Mouse (Mus musculus): ENCODE measurements around the gene Foxn4. TPM values are rescaled to one million over a fixed set of nuclear protein-coding genes. Genes with fewer than 3 reads are reported as not detected.
A peak's percentile ranks its signal among the peaks of the same experiment; 100 is the strongest.

Foxn4 gene
- 0.36 and 1.5 TPM in 2 replicates for polyA plus RNA-seq (2014; fragmentation: Nextera tagmentation; extraction: Ambion mirVana)

DNA sequence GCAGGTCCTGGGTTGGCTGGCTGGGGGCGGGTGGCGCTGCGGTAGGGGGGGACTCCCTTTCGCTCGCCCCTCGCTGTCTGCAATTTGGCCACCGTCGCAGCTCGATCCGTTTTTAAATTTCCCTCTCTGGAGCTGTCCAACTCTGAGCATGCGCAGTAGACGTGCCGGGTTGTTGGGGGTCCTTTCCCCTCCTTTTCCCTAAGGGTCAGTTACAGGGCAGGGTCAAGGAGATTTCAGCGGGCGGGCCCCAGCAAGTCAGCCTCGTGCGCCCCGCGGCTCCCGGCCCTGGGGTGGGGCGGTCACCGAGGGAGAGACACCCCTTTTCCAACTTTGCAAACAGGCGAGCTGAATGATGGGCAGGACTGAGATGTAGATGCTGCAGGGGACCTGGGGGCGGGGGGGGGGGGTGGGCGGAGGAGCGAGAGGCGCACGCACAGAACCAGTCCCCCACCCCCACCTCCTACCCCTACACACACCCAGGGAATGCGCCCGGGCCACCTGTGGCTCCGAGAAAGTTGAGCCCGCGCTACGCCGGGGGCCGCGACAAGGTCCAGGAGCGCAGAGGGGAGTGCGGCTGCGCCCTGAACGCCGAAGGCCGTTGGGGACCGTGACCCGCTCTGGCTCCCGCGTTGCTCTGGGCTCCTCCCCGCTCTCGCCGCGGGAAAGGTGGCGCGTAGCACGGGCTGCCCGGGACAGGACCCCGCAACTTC lies at the start of gene Foxn4:
Gene Foxn4, minus strand, starts transcription at position 115 of the 710 bp plus-strand sequence.
- Histone ChIP-seq H3K4me3 (replicated peaks; ENCODE audit: low read depth, low read length) (peak within 1 kb of the TSS; percentile 36), H3K9me3 (ENCODE audit: control insufficient read depth, low read length) (no peaks in the 10 kb centered on the region), H3K4me1 (ENCODE audit: control insufficient read depth, insufficient read depth, low read length) (peaks cover 32% of the 10 kb centered on the region), H3K36me3 (ENCODE audit: control insufficient read depth, insufficient read depth, low read length) (no peaks in the 10 kb centered on the region), H3K27ac (replicated peaks; ENCODE audit: low read depth, low read length) (no peak within 1 kb of the TSS), H3K9ac (replicated peaks; ENCODE audit: low read length) (0 out of 2 replicates have a peak within 1 kb of the TSS, but pooled peaks have one; percentile 17), H3K27me3 (ENCODE audit: control insufficient read depth, insufficient read depth, low read length) (peaks cover 91% of the 10 kb centered on the region), H3K4me2 (ENCODE audit: low read length) (peak within 1 kb of the TSS; percentile 65)
- DNase-seq (peak; percentile 77), ATAC-seq (ENCODE audit: low FRiP score, low TSS enrichment) (no peak)
- under 1% methylated on average over 56 of the region's 56 CpGs for WGBS

DNA sequence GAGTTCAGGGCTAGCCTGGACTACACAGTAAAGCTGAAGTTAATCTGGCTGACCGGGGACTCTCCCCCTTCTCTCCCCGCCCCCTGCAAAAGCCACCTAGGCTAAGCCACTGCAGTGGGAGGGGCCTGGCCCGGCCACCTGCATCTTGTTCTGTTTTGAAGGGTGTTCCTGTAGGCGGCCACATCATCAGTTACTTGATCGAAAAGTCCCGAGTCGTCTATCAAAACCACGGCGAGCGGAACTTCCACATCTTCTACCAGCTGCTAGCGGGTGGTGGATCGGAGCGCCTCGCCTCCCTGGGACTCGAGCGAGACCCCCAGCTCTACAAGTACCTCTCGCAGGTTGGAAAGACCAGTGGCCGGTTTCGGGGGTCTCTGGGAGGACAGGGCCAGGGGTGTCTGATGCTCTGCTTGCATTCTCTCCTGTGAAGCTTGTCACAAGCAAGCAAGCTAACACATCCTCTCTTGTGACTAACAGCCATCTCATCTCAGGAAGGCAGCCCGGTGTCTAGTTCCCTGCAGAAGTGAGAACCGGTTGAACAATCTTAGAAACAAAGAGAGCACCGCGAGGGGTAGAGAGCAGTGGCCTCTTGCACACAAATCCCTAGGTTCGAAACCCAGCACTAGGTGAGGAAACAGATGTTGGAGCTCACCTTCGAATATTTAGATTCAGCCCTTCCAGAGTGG lies 49.6 kb upstream of the Foxn4 start:
- Histone ChIP-seq H3K4me3 (replicated peaks; ENCODE audit: low read depth, low read length) (no peak overlapping the region), H3K9me3 (ENCODE audit: control insufficient read depth, low read length) (no peaks in the 10 kb centered on the region), H3K36me3 (ENCODE audit: control insufficient read depth, insufficient read depth, low read length) (no peaks in the 10 kb centered on the region), H3K27ac (replicated peaks; ENCODE audit: low read depth, low read length) (no peak overlapping the region), H3K4me2 (ENCODE audit: low read length) (no peak overlapping the region; the same call in 1 of the 2 replicates), H3K4me1 (ENCODE audit: control insufficient read depth, insufficient read depth, low read length) (peaks cover 4% of the 10 kb centered on the region; the same call in 1 of the 2 replicates), H3K27me3 (ENCODE audit: control insufficient read depth, insufficient read depth, low read length) (no peaks in the 10 kb centered on the region), H3K9ac (replicated peaks; ENCODE audit: low read length) (no peak overlapping the region)
- DNase-seq (no peak), ATAC-seq (ENCODE audit: low FRiP score, low TSS enrichment) (no peak)
- WGBS: 57% methylated on average over 25 of the region's 25 CpGs

- H3K27ac ChIP-seq (replicated peaks; ENCODE audit: low read depth, low read length): no peak overlapping the region
- no peak overlapping the region for H3K4me3 ChIP-seq (replicated peaks; ENCODE audit: low read depth, low read length)
- no peak overlapping the region for H3K4me2 ChIP-seq (ENCODE audit: low read length)
- DNase-seq: no peak
- no peaks in the 10 kb centered on the region for H3K9me3 ChIP-seq (ENCODE audit: control insufficient read depth, low read length)
- ATAC-seq (ENCODE audit: low FRiP score, low TSS enrichment): no peak
- peaks cover 14% of the 10 kb centered on the region; the same call in 1 of the 2 replicates for H3K27me3 ChIP-seq (ENCODE audit: control insufficient read depth, insufficient read depth, low read length)
- no peaks in the 10 kb centered on the region for H3K4me1 ChIP-seq (ENCODE audit: control insufficient read depth, insufficient read depth, low read length)
- no peak overlapping the region for H3K9ac ChIP-seq (replicated peaks; ENCODE audit: low read length)
- H3K36me3 ChIP-seq (ENCODE audit: control insufficient read depth, insufficient read depth, low read length): no peaks in the 10 kb centered on the region
- WGBS: 21% methylated on average over 11 of the region's 11 CpGs
Measured at GRCm38 (mm10) chr5:114309680-114310036, 36.1 kb upstream of the Foxn4 start.

GRCm38 (mm10) chr5:114308765-114309679 lies 35.4 kb upstream of the Foxn4 start:
- Histone ChIP-seq H3K27ac (replicated peaks; ENCODE audit: low read depth, low read length) (no peak overlapping the region), H3K4me3 (replicated peaks; ENCODE audit: low read depth, low read length) (no peak overlapping the region), H3K9ac (replicated peaks; ENCODE audit: low read length) (no peak overlapping the region), H3K4me2 (ENCODE audit: low read length) (no peak overlapping the region), H3K9me3 (ENCODE audit: control insufficient read depth, low read length) (no peaks in the 10 kb centered on the region), H3K36me3 (ENCODE audit: control insufficient read depth, insufficient read depth, low read length) (no peaks in the 10 kb centered on the region), H3K27me3 (ENCODE audit: control insufficient read depth, insufficient read depth, low read length) (peaks cover 15% of the 10 kb centered on the region; the same call in 1 of the 2 replicates), H3K4me1 (ENCODE audit: control insufficient read depth, insufficient read depth, low read length) (no peaks in the 10 kb centered on the region)
- ATAC-seq (ENCODE audit: low FRiP score, low TSS enrichment) (no peak), DNase-seq (peak; percentile 91)
- 20% methylated on average over 18 of the region's 18 CpGs for WGBS

DNA sequence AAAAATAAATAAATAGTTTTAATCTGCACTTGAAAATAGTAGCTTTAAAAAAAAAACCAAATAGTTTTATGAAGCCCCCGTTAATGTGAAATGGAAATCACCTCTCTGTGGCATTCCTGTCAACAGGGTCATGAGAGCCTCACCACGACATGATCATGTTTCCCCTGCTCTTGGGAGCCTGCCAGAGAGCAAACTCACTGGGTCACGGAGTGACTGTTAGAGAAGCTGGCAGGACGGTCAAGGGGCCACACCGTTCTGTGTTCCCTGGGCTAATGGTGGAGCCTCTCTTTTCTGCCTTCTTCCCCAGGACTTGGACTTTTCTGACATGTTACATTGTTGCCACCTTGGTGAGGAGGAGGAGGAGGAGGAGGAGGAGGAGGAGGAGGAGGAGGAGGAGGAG lies 32.9 kb upstream of the Foxn4 start:
- no peak overlapping the region for H3K27ac ChIP-seq (replicated peaks; ENCODE audit: low read depth, low read length)
- WGBS: 82% methylated on average over 5 of the region's 5 CpGs
- DNase-seq (no peak), ATAC-seq (ENCODE audit: low FRiP score, low TSS enrichment) (no peak)
- no peaks in the 10 kb centered on the region for H3K36me3 ChIP-seq (ENCODE audit: control insufficient read depth, insufficient read depth, low read length)
- no peak overlapping the region for H3K4me3 ChIP-seq (replicated peaks; ENCODE audit: low read depth, low read length)
- peaks cover 30% of the 10 kb centered on the region for H3K27me3 ChIP-seq (ENCODE audit: control insufficient read depth, insufficient read depth, low read length)
- H3K9ac ChIP-seq (replicated peaks; ENCODE audit: low read length): no peak overlapping the region
- H3K4me2 ChIP-seq (ENCODE audit: low read length): no peak overlapping the region
- H3K4me1 ChIP-seq (ENCODE audit: control insufficient read depth, insufficient read depth, low read length): no peaks in the 10 kb centered on the region
- H3K9me3 ChIP-seq (ENCODE audit: control insufficient read depth, low read length): no peaks in the 10 kb centered on the region

DNA sequence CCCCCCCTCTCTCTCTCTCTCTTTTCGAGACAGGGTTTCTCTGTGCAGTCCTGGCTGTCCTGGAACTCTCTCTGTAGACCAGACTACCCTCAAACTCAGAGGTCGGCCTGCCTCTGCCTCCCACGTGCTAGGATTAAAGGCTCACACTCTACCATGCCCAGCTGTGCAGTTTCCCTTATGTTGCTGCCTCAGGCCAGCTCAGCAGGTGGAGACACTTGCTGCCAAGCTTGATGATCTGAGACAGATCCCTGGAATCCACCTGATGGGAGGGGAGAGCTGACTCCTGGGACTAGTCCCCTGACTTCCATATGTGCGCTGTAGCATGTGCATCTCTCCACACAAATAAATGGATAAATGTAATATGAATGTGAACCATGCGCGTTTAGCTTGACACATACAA lies 29.6 kb upstream of the Foxn4 start:
- H3K9ac ChIP-seq (replicated peaks; ENCODE audit: low read length): no peak overlapping the region
- ATAC-seq (ENCODE audit: low FRiP score, low TSS enrichment) (no peak), DNase-seq (no peak)
- no peaks in the 10 kb centered on the region for H3K9me3 ChIP-seq (ENCODE audit: control insufficient read depth, low read length)
- no peak overlapping the region for H3K4me3 ChIP-seq (replicated peaks; ENCODE audit: low read depth, low read length)
- H3K4me2 ChIP-seq (ENCODE audit: low read length): no peak overlapping the region
- H3K36me3 ChIP-seq (ENCODE audit: control insufficient read depth, insufficient read depth, low read length): no peaks in the 10 kb centered on the region
- WGBS: 83% methylated on average over 6 of the region's 6 CpGs
- H3K27ac ChIP-seq (replicated peaks; ENCODE audit: low read depth, low read length): no peak overlapping the region
- peaks cover 22% of the 10 kb centered on the region for H3K27me3 ChIP-seq (ENCODE audit: control insufficient read depth, insufficient read depth, low read length)
- peaks cover 10% of the 10 kb centered on the region for H3K4me1 ChIP-seq (ENCODE audit: control insufficient read depth, insufficient read depth, low read length)

- Histone ChIP-seq H3K27me3 (ENCODE audit: control insufficient read depth, insufficient read depth, low read length) (peaks cover 22% of the 10 kb centered on the region), H3K9me3 (ENCODE audit: control insufficient read depth, low read length) (no peaks in the 10 kb centered on the region), H3K4me3 (replicated peaks; ENCODE audit: low read depth, low read length) (no peak overlapping the region), H3K4me2 (ENCODE audit: low read length) (no peak overlapping the region), H3K27ac (replicated peaks; ENCODE audit: low read depth, low read length) (peak overlapping the region; percentile 52; the same call in 1 of the 2 replicates), H3K36me3 (ENCODE audit: control insufficient read depth, insufficient read depth, low read length) (no peaks in the 10 kb centered on the region), H3K4me1 (ENCODE audit: control insufficient read depth, insufficient read depth, low read length) (peaks cover 15% of the 10 kb centered on the region), H3K9ac (replicated peaks; ENCODE audit: low read length) (no peak overlapping the region)
- 21% methylated on average over 24 of the region's 24 CpGs for WGBS
- DNase-seq (peak; percentile 71), ATAC-seq (ENCODE audit: low FRiP score, low TSS enrichment) (peak; percentile 12; the same call in 1 of the 2 replicates)
Measured at GRCm38 (mm10) chr5:114299883-114300610, 26.4 kb upstream of the Foxn4 start.

Measured in midbrain, embryonic 14.5 days (tissue).